Mouse (Mus musculus) MN1 (cell line): ENCODE data around the gene E130208F15Rik.

Experiments
- DNase-seq: peaks from one replicate; pipeline ENCODE4 v3.0.0-alpha.2; 2016; ENCODE audit warnings: low spot score

The E130208F15Rik gene

GRCm38 (mm10) chr7:30321539-30322284 is at the start of gene E130208F15Rik:
Gene E130208F15Rik (plus strand): TSS chr7:30321740.
- peak; percentile 71 for DNase-seq

- no peak for DNase-seq
These were observed 47.2 kb upstream of the E130208F15Rik start for GRCm38 (mm10) chr7:30274383-30274782.

- DNase-seq = no peak
These were observed 42.6 kb upstream of the E130208F15Rik start for GRCm38 (mm10) chr7:30278911-30279310.

GRCm38 (mm10) chr7:30279536-30279935 is 42.0 kb upstream of the E130208F15Rik start:
- DNase-seq = no peak

- peak; percentile 94 for DNase-seq
These were observed 41.4 kb upstream of the E130208F15Rik start, which contains the start of the genes Thap8 and Wdr62 for GRCm38 (mm10) chr7:30279951-30280669. Gene Thap8 (plus strand): TSS chr7:30280094. Gene Wdr62 (minus strand): TSS chr7:30280419.

GRCm38 (mm10) chr7:30280670-30281138 is 40.8 kb upstream of the E130208F15Rik start:
- DNase-seq = peak; percentile 94

- DNase-seq = no peak
These were observed 40.0 kb upstream of the E130208F15Rik start for GRCm38 (mm10) chr7:30281522-30281921.

- no peak for DNase-seq
These were observed 38.8 kb upstream of the E130208F15Rik start for GRCm38 (mm10) chr7:30282740-30283139.

- no peak for DNase-seq
These were observed 34.7 kb upstream of the E130208F15Rik start for GRCm38 (mm10) chr7:30286701-30287410.

GRCm38 (mm10) chr7:30288046-30288445 is 33.5 kb upstream of the E130208F15Rik start:
- no peak for DNase-seq

GRCm38 (mm10) chr7:30289071-30289713 is 32.3 kb upstream of the E130208F15Rik start:
- no peak for DNase-seq

GRCm38 (mm10) chr7:30289714-30290399 is 31.7 kb upstream of the E130208F15Rik start:
- DNase-seq = no peak

GRCm38 (mm10) chr7:30291215-30292131 is 30.1 kb upstream of the E130208F15Rik start, which contains the start of gene Clip3:
Gene Clip3 (plus strand): TSS chr7:30291728.
- DNase-seq = peak; percentile 75

GRCm38 (mm10) chr7:30293795-30294194 is 27.7 kb upstream of the E130208F15Rik start:
- DNase-seq = no peak

- no peak for DNase-seq
These were observed 27.2 kb upstream of the E130208F15Rik start for GRCm38 (mm10) chr7:30294296-30294695.

- DNase-seq = no peak
These were observed 26.4 kb upstream of the E130208F15Rik start for GRCm38 (mm10) chr7:30295103-30295502.

GRCm38 (mm10) chr7:30296816-30297215 is 24.7 kb upstream of the E130208F15Rik start:
- DNase-seq = no peak

GRCm38 (mm10) chr7:30297266-30297665 is 24.3 kb upstream of the E130208F15Rik start:
- DNase-seq = no peak

- peak; percentile 46 for DNase-seq
These were observed 20.6 kb upstream of the E130208F15Rik start for GRCm38 (mm10) chr7:30300914-30301313.
